Mouse (Mus musculus) stomach, embryonic 16.5 days (tissue): ENCODE data around the gene Avpi1. TPM values are rescaled to one million over a fixed set of nuclear protein-coding genes. Genes with fewer than 3 reads are reported as not detected.

Experiments used
- ATAC-seq: fragments of 200-750 bp; cut with Nextera tagmentation; 2 replicates; pipeline ENCODE4 v1.8.0; 2017; ENCODE audit warnings: moderate number of reproducible peaks, moderate TSS enrichment; ENCODE audit not compliant: insufficient read depth, low FRiP score
- H3K27ac ChIP-seq: fragments of 300-500 bp; sonication (generic); 2 replicates; pipeline ENCODE4 v1.5.1; 2014; ENCODE audit warnings: low read length
- H3K27me3 ChIP-seq: fragments of 300-500 bp; sonication (generic); 2 replicates; pipeline ENCODE4 v1.6.1; 2014; ENCODE audit warnings: low read length, control low read depth, mixed read lengths; ENCODE audit not compliant: control insufficient read depth, insufficient read depth
- H3K36me3 ChIP-seq: fragments of 300-500 bp; sonication (generic); 2 replicates; pipeline ENCODE4 v1.6.1; 2014; ENCODE audit warnings: low read length; ENCODE audit not compliant: control insufficient read depth, insufficient read depth
- H3K4me1 ChIP-seq: fragments of 300-500 bp; sonication (generic); 2 replicates; pipeline ENCODE4 v1.6.1; 2014; ENCODE audit warnings: low read length, control low read depth, mixed read lengths; ENCODE audit not compliant: control insufficient read depth, insufficient read depth
- H3K4me2 ChIP-seq: fragments of 300-500 bp; sonication (generic); 2 replicates; pipeline ENCODE4 v1.6.1; 2014; ENCODE audit warnings: low read depth, low read length, mixed read lengths
- H3K4me3 ChIP-seq: fragments of 300-500 bp; sonication (generic); replicated peaks from 2 replicates; pipeline ENCODE4 v1.5.1; 2014; ENCODE audit warnings: mild to moderate bottlenecking, low read length
- H3K9ac ChIP-seq: fragments of 300-500 bp; sonication (generic); 2 replicates; pipeline ENCODE4 v1.6.1; 2014; ENCODE audit warnings: low read length
- H3K9me3 ChIP-seq: fragments of 300-500 bp; sonication (generic); replicated peaks from 2 replicates; pipeline ENCODE4 v1.6.1; 2016; ENCODE audit warnings: low read length, control low read depth; ENCODE audit not compliant: control insufficient read depth
- WGBS: fragments of 180-500 bp; shearing (Covaris S2); extraction: QIAGEN DNeasy Blood & Tissue Kit; methylation state at CpG from one replicate; pipeline ENCODE4 v1.1.7; 2014; 5-methylcytosine and 5-hydroxymethylcytosine counted together
- polyA plus RNA-seq: library from polyadenylated mRNA; unstranded; fragments of >200 nt; fragmentation: Nextera tagmentation; extraction: Ambion mirVana; gene quantifications from 2 replicates; pipeline ENCODE4 v1.2.1, GENCODE M21; 2015

Avpi1 gene
- polyA plus RNA-seq, 1 experiment from 2014 or later, result 52.4 TPM

- Histone ChIP-seq H3K9ac (no peak overlapping the region), H3K27me3 (no peaks in the 10 kb centered on the region), H3K4me1 (peaks cover 10% of the 10 kb centered on the region; the same call in 1 of the 2 replicates), H3K4me2 (no peak overlapping the region), H3K9me3 (no peaks in the 10 kb centered on the region), H3K4me3 (no peak overlapping the region), H3K36me3 (no peaks in the 10 kb centered on the region), H3K27ac (no peak overlapping the region)
- 19% methylated on average over 7 of the region's 7 CpGs for WGBS
- no peak for ATAC-seq
Measured at GRCm38 (mm10) chr19:42164188-42164587, 35.3 kb upstream of the Avpi1 start.

GRCm38 (mm10) chr19:42163764-42164163 is 34.9 kb upstream of the Avpi1 start, which contains the start of gene Zfyve27:
Gene Zfyve27 (plus strand): TSS chr19:42163951.
- H3K9ac ChIP-seq, result no peak within 1 kb of the TSS
- H3K4me1 ChIP-seq, result peaks cover 6% of the 10 kb centered on the region; the same call in 1 of the 2 replicates
- no peaks in the 10 kb centered on the region for H3K27me3 ChIP-seq
- WGBS, result 36% methylated on average over 5 of the region's 5 CpGs
- ATAC-seq, result no peak
- no peaks in the 10 kb centered on the region for H3K9me3 ChIP-seq
- no peaks in the 10 kb centered on the region for H3K36me3 ChIP-seq
- no peak within 1 kb of the TSS for H3K4me2 ChIP-seq
- no peak within 1 kb of the TSS for H3K27ac ChIP-seq
- no peak within 1 kb of the TSS for H3K4me3 ChIP-seq

GRCm38 (mm10) chr19:42158246-42159017 is 29.6 kb upstream of the Avpi1 start:
- peak; percentile 40; the same call in 1 of the 2 replicates for ATAC-seq
- H3K27ac ChIP-seq, result no peak overlapping the region

GRCm38 (mm10) chr19:42157493-42158237 is 28.8 kb upstream of the Avpi1 start:
- Histone ChIP-seq H3K9ac (0 out of 2 replicates have a peak overlapping the region, but pooled peaks have one; percentile 13), H3K4me1 (0 out of 2 replicates have a peak, but pooled peaks cover 4% of the 10 kb centered on the region), H3K27ac (no peak overlapping the region), H3K27me3 (no peaks in the 10 kb centered on the region), H3K4me2 (no peak overlapping the region), H3K36me3 (no peaks in the 10 kb centered on the region), H3K4me3 (no peak overlapping the region), H3K9me3 (no peaks in the 10 kb centered on the region)
- ATAC-seq, result no peak
- WGBS, result 50% methylated on average over 12 of the region's 12 CpGs

More at GRCm38 (mm10) chr19:42158246-42159017, 29.6 kb upstream of the Avpi1 start:
- Histone ChIP-seq H3K4me2 (peak overlapping the region; percentile 27), H3K4me1 (0 out of 2 replicates have a peak, but pooled peaks cover 4% of the 10 kb centered on the region), H3K9me3 (no peaks in the 10 kb centered on the region), H3K27me3 (no peaks in the 10 kb centered on the region), H3K4me3 (no peak overlapping the region), H3K36me3 (no peaks in the 10 kb centered on the region), H3K9ac (0 out of 2 replicates have a peak overlapping the region, but pooled peaks have one; percentile 17)
- WGBS, result 16% methylated on average over 13 of the region's 13 CpGs

DNA sequence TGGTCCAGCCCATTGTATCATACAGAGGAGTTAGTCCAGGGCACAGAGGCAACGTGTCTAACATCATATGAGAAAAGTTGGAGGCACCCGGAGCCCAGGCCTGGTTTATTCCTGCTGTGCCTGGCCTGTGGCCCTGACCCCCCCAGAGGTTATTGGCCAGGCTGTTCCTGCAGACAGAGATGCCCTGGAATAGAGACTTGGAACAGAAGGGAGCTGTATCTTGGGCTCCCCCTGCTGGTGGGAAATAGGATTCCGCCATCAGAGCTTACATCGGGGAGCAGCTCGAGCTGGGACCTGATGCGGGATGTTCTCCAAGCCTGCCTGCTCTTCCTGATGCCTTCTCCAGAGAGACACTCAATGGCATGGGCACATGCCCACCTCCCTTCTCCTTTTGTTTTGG is 23.1 kb upstream of the Avpi1 start:
- 3% methylated on average over 6 of the region's 6 CpGs for WGBS
- ATAC-seq, result peak; percentile 21; the same call in 1 of the 2 replicates
- H3K9ac ChIP-seq, result no peak overlapping the region
- no peaks in the 10 kb centered on the region for H3K9me3 ChIP-seq
- H3K36me3 ChIP-seq, result no peaks in the 10 kb centered on the region
- peak overlapping the region; percentile 20; the same call in 1 of the 2 replicates for H3K27ac ChIP-seq
- H3K4me2 ChIP-seq, result no peak overlapping the region
- no peak overlapping the region for H3K4me3 ChIP-seq
- no peaks in the 10 kb centered on the region for H3K27me3 ChIP-seq
- peaks cover 37% of the 10 kb centered on the region for H3K4me1 ChIP-seq

DNA sequence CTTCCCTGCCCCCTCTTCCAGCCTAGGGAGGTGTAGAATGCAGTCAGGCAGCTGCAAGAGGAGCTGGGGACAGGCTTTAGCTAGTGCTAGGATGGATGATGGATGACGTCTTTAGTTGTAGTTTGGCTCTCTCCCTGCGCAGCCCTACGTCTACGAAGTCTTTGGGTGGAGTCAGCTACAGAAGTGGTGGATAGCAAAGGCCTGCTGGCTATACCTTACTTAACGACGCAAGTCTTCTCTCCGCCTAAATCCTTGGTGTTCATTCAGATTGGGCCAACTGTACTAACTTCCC is 19.7 kb upstream of the Avpi1 start:
- peaks cover 42% of the 10 kb centered on the region for H3K4me1 ChIP-seq
- H3K9ac ChIP-seq, result peak overlapping the region; percentile 94
- ATAC-seq, result peak; percentile 61
- peak overlapping the region; percentile 81 for H3K4me2 ChIP-seq
- H3K9me3 ChIP-seq, result no peaks in the 10 kb centered on the region
- H3K4me3 ChIP-seq, result peak overlapping the region; percentile 64
- no peaks in the 10 kb centered on the region for H3K27me3 ChIP-seq
- WGBS, result 8% methylated on average over 7 of the region's 7 CpGs
- H3K36me3 ChIP-seq, result no peaks in the 10 kb centered on the region
- H3K27ac ChIP-seq, result peak overlapping the region; percentile 93

GRCm38 (mm10) chr19:42147769-42148568 is 19.1 kb upstream of the Avpi1 start:
- Histone ChIP-seq H3K4me2 (peak overlapping the region; percentile 81), H3K27me3 (no peaks in the 10 kb centered on the region), H3K9me3 (no peaks in the 10 kb centered on the region), H3K4me3 (peak overlapping the region; percentile 64), H3K4me1 (peaks cover 42% of the 10 kb centered on the region), H3K27ac (peak overlapping the region; percentile 93), H3K9ac (peak overlapping the region; percentile 94), H3K36me3 (no peaks in the 10 kb centered on the region)
- WGBS, result 1% methylated on average over 63 of the region's 63 CpGs
- peak; percentile 5; the same call in 1 of the 2 replicates for ATAC-seq

DNA sequence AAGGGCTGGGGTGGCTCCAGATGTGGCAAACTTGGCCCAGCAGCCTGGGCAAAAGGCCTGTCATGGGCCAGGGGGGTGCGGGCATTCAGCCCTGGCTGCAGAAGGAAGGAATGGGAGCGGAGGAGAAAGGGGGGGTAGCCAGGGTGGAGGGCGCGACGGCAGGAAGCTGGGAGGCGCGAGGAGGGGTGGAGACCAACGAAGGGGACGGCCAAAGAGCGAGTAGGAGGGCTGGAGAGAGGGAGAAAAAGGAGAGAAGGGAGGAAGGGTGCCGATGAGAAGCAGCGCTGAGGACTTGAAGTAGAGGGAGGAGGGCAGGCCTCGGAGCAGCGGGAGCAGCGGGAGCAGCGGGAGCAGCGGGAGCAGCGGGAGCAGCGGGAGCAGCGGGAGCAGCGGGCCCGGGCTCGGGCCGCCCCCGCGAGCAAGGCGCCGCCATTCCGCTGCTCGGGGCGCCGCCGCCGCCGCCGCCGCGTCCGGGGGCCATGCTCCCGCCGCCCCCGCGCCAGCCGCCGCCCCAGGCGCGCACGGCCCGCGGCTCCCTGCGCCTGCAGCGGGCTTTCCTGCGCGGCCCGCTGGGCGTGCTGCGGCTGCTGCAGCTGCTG is 18.4 kb upstream of the Avpi1 start, which contains the start of gene Marveld1:
Marveld1 (plus strand) TSS at position 231 of the 599 bp plus-strand sequence.
- Histone ChIP-seq H3K9me3 (no peaks in the 10 kb centered on the region), H3K36me3 (no peaks in the 10 kb centered on the region), H3K4me2 (peak within 1 kb of the TSS; percentile 81), H3K4me1 (peaks cover 42% of the 10 kb centered on the region), H3K9ac (peak within 1 kb of the TSS; percentile 94), H3K4me3 (peak within 1 kb of the TSS; percentile 64), H3K27me3 (no peaks in the 10 kb centered on the region), H3K27ac (peak within 1 kb of the TSS; percentile 93)
- WGBS, result under 1% methylated on average over 41 of the region's 57 CpGs
- peak; percentile 84 for ATAC-seq
